Mouse (Mus musculus) liver, embryonic 13.5 days (tissue): ENCODE data around the gene Inka2. TPM values are rescaled to one million over a fixed set of nuclear protein-coding genes. Genes with fewer than 3 reads are reported as not detected.

Experiments used
- ATAC-seq: fragments of 200-750 bp; cut with Nextera tagmentation; 2 replicates; pipeline ENCODE4 v1.8.0; 2017; ENCODE audit warnings: low read depth, mild to moderate bottlenecking, moderate number of reproducible peaks, moderate library complexity
- DNase-seq: peaks from one replicate; pipeline ENCODE4 v3.0.0; 2022
- H3K27ac ChIP-seq: fragments of 300-500 bp; sonication (generic); 2 replicates; pipeline ENCODE4 v1.5.1; 2015; ENCODE audit warnings: moderate library complexity, mild to moderate bottlenecking, inconsistent platforms
- H3K27me3 ChIP-seq: fragments of 300-500 bp; sonication (generic); 2 replicates; pipeline ENCODE4 v1.6.1; 2015; ENCODE audit warnings: mild to moderate bottlenecking, inconsistent platforms
- H3K36me3 ChIP-seq: fragments of 300-500 bp; sonication (generic); 2 replicates; pipeline ENCODE4 v1.6.1; 2015; ENCODE audit warnings: mild to moderate bottlenecking, inconsistent platforms
- H3K4me1 ChIP-seq: fragments of 300-500 bp; sonication (generic); replicated peaks from 2 replicates; pipeline ENCODE4 v1.6.1; 2015; ENCODE audit warnings: inconsistent platforms
- H3K4me2 ChIP-seq: fragments of 300-500 bp; sonication (generic); 2 replicates; pipeline ENCODE4 v1.6.1; 2015; ENCODE audit warnings: inconsistent platforms, mild to moderate bottlenecking, moderate library complexity
- H3K4me3 ChIP-seq: fragments of 300-500 bp; sonication (generic); replicated peaks from 2 replicates; pipeline ENCODE4 v1.5.1; 2015; ENCODE audit warnings: mild to moderate bottlenecking, inconsistent platforms
- H3K9ac ChIP-seq: fragments of 300-500 bp; sonication (generic); 2 replicates; pipeline ENCODE4 v1.6.1; 2015; ENCODE audit warnings: mild to moderate bottlenecking, inconsistent platforms
- H3K9me3 ChIP-seq: fragments of 300-500 bp; sonication (generic); replicated peaks from 2 replicates; pipeline ENCODE4 v1.6.1; 2016; ENCODE audit warnings: inconsistent platforms
- WGBS: fragments of 180-500 bp; shearing (Covaris S2); methylation state at CpG from one replicate; pipeline ENCODE4 v1.1.7; 2015; ENCODE audit not compliant: insufficient replicate concordance; 5-methylcytosine and 5-hydroxymethylcytosine counted together
- polyA plus RNA-seq: library from polyadenylated mRNA; unstranded; fragments of >200 nt; fragmentation: Nextera tagmentation; extraction: Ambion mirVana; gene quantifications from 2 replicates; pipeline ENCODE4 v1.2.1, GENCODE M21; 2015

Gene Inka2
- polyA plus RNA-seq, 1 experiment from 2014 or later, result 0.31 TPM

DNA sequence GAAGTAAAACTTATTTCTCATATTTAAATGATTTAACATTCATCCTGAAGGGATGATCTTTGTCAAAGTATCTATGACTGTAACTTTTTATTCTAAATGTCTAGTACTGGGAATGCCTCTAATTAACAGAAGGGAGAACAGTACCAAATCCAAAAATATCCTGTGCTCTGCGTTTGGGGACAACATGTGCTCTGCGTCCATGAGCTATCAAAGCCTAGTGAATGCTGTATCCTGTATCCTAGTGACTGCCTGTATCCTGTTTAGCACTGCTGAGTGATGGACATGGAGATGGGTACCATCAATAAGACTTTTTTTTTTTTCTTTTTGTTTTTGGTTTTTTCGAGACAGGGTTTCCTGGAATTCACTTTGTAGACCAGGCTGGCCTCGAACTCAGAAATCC, 54.3 kb downstream of the Inka2 start:
- Histone ChIP-seq H3K27ac (no peak overlapping the region), H3K4me2 (no peak overlapping the region), H3K4me3 (no peak overlapping the region), H3K36me3 (no peaks in the 10 kb centered on the region), H3K9ac (no peak overlapping the region), H3K4me1 (peaks cover 72% of the 10 kb centered on the region), H3K9me3 (no peaks in the 10 kb centered on the region), H3K27me3 (no peaks in the 10 kb centered on the region)
- ATAC-seq (no peak), DNase-seq (no peak)
- 76% methylated on average over 4 of the region's 4 CpGs for WGBS

- ATAC-seq, result no peak
- Histone ChIP-seq H3K9ac (no peak overlapping the region), H3K4me2 (no peak overlapping the region), H3K4me1 (peaks cover 78% of the 10 kb centered on the region), H3K27me3 (no peaks in the 10 kb centered on the region), H3K9me3 (no peaks in the 10 kb centered on the region), H3K27ac (no peak overlapping the region), H3K4me3 (no peak overlapping the region), H3K36me3 (no peaks in the 10 kb centered on the region)
- 77% methylated on average over 3 of the region's 3 CpGs for WGBS
- DNase-seq, result no peak
These were observed 55.7 kb downstream of the Inka2 start for GRCm38 (mm10) chr3:105760063-105760462.

GRCm38 (mm10) chr3:105763132-105763851, 58.9 kb downstream of the Inka2 start:
- 11% methylated on average over 4 of the region's 4 CpGs for WGBS
- peak overlapping the region; percentile 40 for H3K9ac ChIP-seq
- H3K27ac ChIP-seq, result peak overlapping the region; percentile 83
- H3K4me2 ChIP-seq, result peak overlapping the region; percentile 38
- DNase-seq, result no peak
- no peaks in the 10 kb centered on the region for H3K9me3 ChIP-seq
- H3K27me3 ChIP-seq, result no peaks in the 10 kb centered on the region
- ATAC-seq, result peak; percentile 76
- no peak overlapping the region for H3K4me3 ChIP-seq
- no peaks in the 10 kb centered on the region for H3K36me3 ChIP-seq
- H3K4me1 ChIP-seq, result peaks cover 70% of the 10 kb centered on the region

DNA sequence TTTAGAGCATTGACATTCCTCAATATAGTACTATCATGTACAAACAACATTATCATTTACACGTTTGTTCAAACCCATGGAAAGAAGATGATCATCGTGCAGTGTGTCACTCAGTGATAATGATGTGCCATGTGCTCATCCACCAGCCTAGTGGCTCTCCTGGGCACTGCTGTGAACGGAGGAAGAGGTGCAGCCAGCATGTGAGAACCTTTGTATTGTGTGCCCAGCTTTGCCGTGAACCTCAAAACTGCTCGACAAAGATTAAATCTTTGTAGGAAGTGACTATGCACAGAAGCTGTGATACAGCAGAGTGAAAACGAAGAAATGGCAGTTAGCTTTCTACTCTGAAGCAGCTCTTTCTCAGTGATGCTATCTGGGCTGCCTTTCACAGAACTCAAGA, 64.1 kb downstream of the Inka2 start:
- Histone ChIP-seq H3K4me2 (peak overlapping the region; percentile 35), H3K36me3 (0 out of 2 replicates have a peak, but pooled peaks cover 5% of the 10 kb centered on the region), H3K4me1 (peaks cover 48% of the 10 kb centered on the region), H3K4me3 (no peak overlapping the region), H3K9ac (peak overlapping the region; percentile 22; the same call in 1 of the 2 replicates), H3K27ac (peak overlapping the region; percentile 15; the same call in 1 of the 2 replicates), H3K27me3 (no peaks in the 10 kb centered on the region), H3K9me3 (no peaks in the 10 kb centered on the region; the same call in 1 of the 2 replicates)
- ATAC-seq (peak; percentile 86), DNase-seq (peak; percentile 19)
- WGBS, result 12% methylated on average over 6 of the region's 6 CpGs

DNA sequence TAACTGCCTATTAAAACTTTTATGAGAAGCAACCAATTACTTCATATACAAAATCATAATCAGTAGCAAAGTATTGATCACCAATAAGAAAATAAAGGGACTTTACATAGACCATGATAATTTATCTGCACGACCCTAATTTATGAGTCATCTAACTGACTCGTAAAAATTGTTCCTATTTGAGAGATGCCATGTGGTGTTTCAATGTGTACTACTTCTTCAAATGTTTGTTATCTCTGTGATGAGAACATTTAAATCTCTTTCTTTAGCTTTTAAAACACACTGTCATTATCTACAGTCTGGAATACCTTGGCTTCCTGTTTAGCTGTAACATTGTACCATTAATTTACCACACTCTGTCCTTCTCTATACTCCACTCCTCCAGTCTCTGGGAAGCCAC, 65.0 kb downstream of the Inka2 start:
- 50% methylated on average over 2 of the region's 2 CpGs for WGBS
- Histone ChIP-seq H3K4me2 (no peak overlapping the region), H3K9me3 (no peaks in the 10 kb centered on the region; the same call in 1 of the 2 replicates), H3K27me3 (no peaks in the 10 kb centered on the region), H3K4me1 (peaks cover 39% of the 10 kb centered on the region), H3K36me3 (0 out of 2 replicates have a peak, but pooled peaks cover 5% of the 10 kb centered on the region), H3K4me3 (no peak overlapping the region), H3K9ac (no peak overlapping the region), H3K27ac (no peak overlapping the region)
- no peak for DNase-seq
- no peak for ATAC-seq

Other genes with a start within 250 kb of the Inka2 start
- gene Ddx20, start 17.0 kb upstream of the Inka2 start, polyA plus RNA-seq, result 24.8 and 28.9 TPM in 2 replicates
- 119 and 149 TPM in 2 replicates for gene Rap1a, start 96.7 kb downstream of the Inka2 start, polyA plus RNA-seq
- 0.44 and 0.51 TPM in 2 replicates for gene Adora3, start 166.3 kb downstream of the Inka2 start, polyA plus RNA-seq
- gene Tmigd3, start 166.3 kb downstream of the Inka2 start, polyA plus RNA-seq, result 0.18 TPM in 1 of 2 replicates, not detected in the other
- gene I830077J02Rik, start 228.1 kb downstream of the Inka2 start, polyA plus RNA-seq, result 2.1 and 3.8 TPM in 2 replicates